Mouse (Mus musculus): Measurements from ENCODE around the gene Mccc2. TPM values are rescaled to one million over a fixed set of nuclear protein-coding genes. Genes with fewer than 3 reads are reported as not detected.

The Mccc2 gene
- total and polyA plus RNA-seq, 3 experiments = 32.6 to 95.3 (median 77.9) TPM

GRCm38 (mm10) chr13:99937741-99938140 lies 77.7 kb downstream of the Mccc2 start:
- no peaks in the 10 kb centered on the region for H3K4me1 ChIP-seq (ENCODE audit: control insufficient read depth, insufficient read depth, low read length)
- no peak overlapping the region for H3K9ac ChIP-seq (ENCODE audit: low read depth, low read length)
- no peak for DNase-seq
- H3K36me3 ChIP-seq (ENCODE audit: control insufficient read depth, insufficient read depth, low read length) = no peaks in the 10 kb centered on the region
- intact Hi-C loops (cut with DNase I) = no loop called here
- TF ChIP-seq POLR2A (IDR thresholded peaks at IDR 0.05; ENCODE audit: insufficient read depth, low read depth, low read length) = no peak
- no peak for TF ChIP-seq CTCF (IDR thresholded peaks at IDR 0.05)
- no peak for TF ChIP-seq EP300 (IDR thresholded peaks at IDR 0.05; ENCODE audit: insufficient read depth, low read depth, low read length)
- 49% methylated on average over 3 of the region's 3 CpGs for WGBS
- H3K4me3 ChIP-seq = no peak overlapping the region
- no peaks in the 10 kb centered on the region for H3K79me2 ChIP-seq (replicated peaks; ENCODE audit: control insufficient read depth, insufficient read depth, low read length)
- H3K27me3 ChIP-seq (ENCODE audit: control insufficient read depth, insufficient read depth, low read length) = no peaks in the 10 kb centered on the region
- H3K27ac ChIP-seq = no peak overlapping the region

- WGBS = 50% methylated on average over 1 of the region's 1 CpGs
- no peak overlapping the region for H3K9ac ChIP-seq (ENCODE audit: low read depth, low read length)
- no peak for DNase-seq
Observed at GRCm38 (mm10) chr13:99932406-99932805, 83.0 kb downstream of the Mccc2 start.

GRCm38 (mm10) chr13:99931502-99931901 lies 83.9 kb downstream of the Mccc2 start:
- Histone ChIP-seq H3K79me2 (replicated peaks; ENCODE audit: control insufficient read depth, insufficient read depth, low read length) (no peaks in the 10 kb centered on the region), H3K27me3 (ENCODE audit: control insufficient read depth, insufficient read depth, low read length) (no peaks in the 10 kb centered on the region), H3K4me1 (ENCODE audit: control insufficient read depth, insufficient read depth, low read length) (no peaks in the 10 kb centered on the region), H3K36me3 (ENCODE audit: control insufficient read depth, insufficient read depth, low read length) (no peaks in the 10 kb centered on the region), H3K9ac (ENCODE audit: low read depth, low read length) (no peak overlapping the region), H3K27ac (no peak overlapping the region), H3K4me3 (no peak overlapping the region)
- TF ChIP-seq EP300 (IDR thresholded peaks at IDR 0.05; ENCODE audit: insufficient read depth, low read depth, low read length) (no peak), POLR2A (IDR thresholded peaks at IDR 0.05; ENCODE audit: insufficient read depth, low read depth, low read length) (no peak), CTCF (IDR thresholded peaks at IDR 0.05) (no peak)
- intact Hi-C loops (cut with DNase I) = no loop called here
- WGBS = 89% methylated on average over 6 of the region's 6 CpGs
- no peak for DNase-seq

More at GRCm38 (mm10) chr13:99932406-99932805, 83.0 kb downstream of the Mccc2 start:
- Histone ChIP-seq H3K4me1 (ENCODE audit: control insufficient read depth, insufficient read depth, low read length) (no peaks in the 10 kb centered on the region), H3K36me3 (ENCODE audit: control insufficient read depth, insufficient read depth, low read length) (no peaks in the 10 kb centered on the region), H3K4me3 (no peak overlapping the region), H3K27ac (no peak overlapping the region), H3K79me2 (replicated peaks; ENCODE audit: control insufficient read depth, insufficient read depth, low read length) (no peaks in the 10 kb centered on the region), H3K27me3 (ENCODE audit: control insufficient read depth, insufficient read depth, low read length) (no peaks in the 10 kb centered on the region)
- TF ChIP-seq CTCF (IDR thresholded peaks at IDR 0.05) = no peak
- no peak for TF ChIP-seq POLR2A (IDR thresholded peaks at IDR 0.05; ENCODE audit: insufficient read depth, low read depth, low read length)
- no peak for TF ChIP-seq EP300 (IDR thresholded peaks at IDR 0.05; ENCODE audit: insufficient read depth, low read depth, low read length)
- intact Hi-C loops (cut with DNase I) = no loop called here

GRCm38 (mm10) chr13:99926249-99926648 lies 89.2 kb downstream of the Mccc2 start:
- no peaks in the 10 kb centered on the region for H3K4me1 ChIP-seq (ENCODE audit: control insufficient read depth, insufficient read depth, low read length)
- TF ChIP-seq EP300 (IDR thresholded peaks at IDR 0.05; ENCODE audit: insufficient read depth, low read depth, low read length) (no peak), CTCF (IDR thresholded peaks at IDR 0.05) (no peak), POLR2A (IDR thresholded peaks at IDR 0.05; ENCODE audit: insufficient read depth, low read depth, low read length) (no peak)
- WGBS = 86% methylated on average over 5 of the region's 5 CpGs
- no peaks in the 10 kb centered on the region for H3K79me2 ChIP-seq (replicated peaks; ENCODE audit: control insufficient read depth, insufficient read depth, low read length)
- DNase-seq = no peak
- H3K36me3 ChIP-seq (ENCODE audit: control insufficient read depth, insufficient read depth, low read length) = no peaks in the 10 kb centered on the region
- H3K4me3 ChIP-seq = no peak overlapping the region
- no peak overlapping the region for H3K27ac ChIP-seq
- H3K27me3 ChIP-seq (ENCODE audit: control insufficient read depth, insufficient read depth, low read length) = no peaks in the 10 kb centered on the region; the same call in 1 of the 2 replicates
- H3K9ac ChIP-seq (ENCODE audit: low read depth, low read length) = no peak overlapping the region
- intact Hi-C loops (cut with DNase I) = no loop called here

GRCm38 (mm10) chr13:99915632-99916031 lies 99.8 kb downstream of the Mccc2 start:
- H3K9ac ChIP-seq (ENCODE audit: low read depth, low read length) = no peak overlapping the region
- no peaks in the 10 kb centered on the region for H3K79me2 ChIP-seq (replicated peaks; ENCODE audit: control insufficient read depth, insufficient read depth, low read length)
- H3K4me1 ChIP-seq (ENCODE audit: control insufficient read depth, insufficient read depth, low read length) = no peaks in the 10 kb centered on the region
- H3K4me3 ChIP-seq = no peak overlapping the region
- WGBS = 79% methylated on average over 5 of the region's 5 CpGs
- intact Hi-C loops (cut with DNase I) = no loop called here
- no peak for DNase-seq
- H3K27me3 ChIP-seq (ENCODE audit: control insufficient read depth, insufficient read depth, low read length) = no peaks in the 10 kb centered on the region
- H3K27ac ChIP-seq = no peak overlapping the region
- TF ChIP-seq EP300 (IDR thresholded peaks at IDR 0.05; ENCODE audit: insufficient read depth, low read depth, low read length) (no peak), CTCF (IDR thresholded peaks at IDR 0.05) (no peak), POLR2A (IDR thresholded peaks at IDR 0.05; ENCODE audit: insufficient read depth, low read depth, low read length) (no peak)
- no peaks in the 10 kb centered on the region for H3K36me3 ChIP-seq (ENCODE audit: control insufficient read depth, insufficient read depth, low read length)

GRCm38 (mm10) chr13:99900965-99901364 lies 114.5 kb downstream of the Mccc2 start, which contains the start of gene Cartpt:
Cartpt (minus strand) TSS chr13:99901091.
- no peaks in the 10 kb centered on the region for H3K4me1 ChIP-seq (ENCODE audit: control insufficient read depth, insufficient read depth, low read length)
- intact Hi-C loops (cut with DNase I) = no loop called here
- TF ChIP-seq EP300 (IDR thresholded peaks at IDR 0.05; ENCODE audit: insufficient read depth, low read depth, low read length) (no peak), CTCF (IDR thresholded peaks at IDR 0.05) (no peak), POLR2A (IDR thresholded peaks at IDR 0.05; ENCODE audit: insufficient read depth, low read depth, low read length) (no peak)
- no peak for DNase-seq
- no peak within 1 kb of the TSS for H3K9ac ChIP-seq (ENCODE audit: low read depth, low read length)
- H3K79me2 ChIP-seq (replicated peaks; ENCODE audit: control insufficient read depth, insufficient read depth, low read length) = no peaks in the 10 kb centered on the region
- 46% methylated on average over 9 of the region's 9 CpGs for WGBS
- peaks cover 5% of the 10 kb centered on the region; the same call in 1 of the 2 replicates for H3K27me3 ChIP-seq (ENCODE audit: control insufficient read depth, insufficient read depth, low read length)
- no peak within 1 kb of the TSS for H3K27ac ChIP-seq
- no peaks in the 10 kb centered on the region for H3K36me3 ChIP-seq (ENCODE audit: control insufficient read depth, insufficient read depth, low read length)
- no peak within 1 kb of the TSS for H3K4me3 ChIP-seq
